Mouse (Mus musculus) kidney, postnatal 25 days (tissue): ENCODE data around the gene Brd3os.

Source experiments
- DNase-seq, 2 experiments: peaks; one replicate each; pipeline ENCODE4 v3.0.0; 2021; ENCODE audit warnings: mixed read lengths in 2 of 2

The Brd3os gene

DNA sequence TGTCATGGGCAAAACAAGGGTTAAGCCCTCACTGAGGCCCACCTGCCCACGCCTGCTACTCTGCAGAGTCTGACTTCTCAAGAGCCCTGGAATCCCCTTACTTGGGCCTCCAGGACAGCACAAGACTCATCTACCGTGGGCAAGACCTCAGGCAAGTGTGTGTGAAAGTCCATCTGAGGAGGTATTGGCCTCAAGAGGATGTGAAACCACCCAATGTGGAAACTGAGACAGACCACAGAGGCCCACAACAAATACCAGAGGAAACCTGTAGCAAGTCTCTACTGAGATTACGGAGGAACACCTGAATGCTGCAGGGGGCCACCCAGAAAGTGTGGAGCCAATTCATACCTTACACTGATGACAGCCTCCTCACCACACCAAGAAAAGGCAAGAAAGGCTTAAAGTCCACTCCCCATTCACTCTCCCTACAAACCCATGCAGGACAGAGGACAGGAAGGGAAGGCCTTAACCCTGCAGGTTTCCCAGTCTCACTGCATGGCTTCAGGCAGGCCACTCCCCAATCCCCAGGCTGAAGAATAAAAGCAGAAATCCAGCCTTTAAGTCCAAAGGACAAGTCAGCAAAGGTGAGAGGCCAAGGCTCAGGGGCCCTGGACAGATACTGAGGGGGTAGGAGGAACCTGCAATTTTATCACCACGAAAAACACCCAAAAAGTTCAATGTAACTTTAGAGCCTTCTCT, 27.3 kb downstream of the Brd3os start:
- no peak for DNase-seq

- DNase-seq: peak; percentile 73 to 74
Measured at GRCm38 (mm10) chr2:27469991-27470355, 27.8 kb downstream of the Brd3os start.

- no peak for DNase-seq
Measured at GRCm38 (mm10) chr2:27470535-27470934, 28.4 kb downstream of the Brd3os start.

DNA sequence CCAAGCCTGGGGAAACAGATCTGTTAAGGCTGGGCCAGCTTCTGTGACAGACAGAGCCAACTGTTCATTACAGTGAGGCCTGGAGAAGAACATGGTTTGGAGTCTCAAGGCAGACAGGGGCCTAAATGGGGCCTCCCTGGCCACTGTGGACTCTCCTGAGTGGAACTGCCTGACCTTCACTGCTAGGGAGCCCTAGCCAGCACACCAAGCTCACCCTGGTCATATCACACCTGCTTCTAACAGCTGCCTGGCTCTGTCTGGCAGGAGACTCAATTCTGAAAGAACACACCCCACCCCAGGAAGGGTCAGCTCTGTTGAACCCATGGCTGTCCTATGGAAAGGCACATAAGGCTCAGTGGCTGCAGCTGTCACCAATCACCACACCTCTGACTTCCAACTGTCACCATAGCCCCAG, 29.1 kb downstream of the Brd3os start:
- no peak for DNase-seq

DNA sequence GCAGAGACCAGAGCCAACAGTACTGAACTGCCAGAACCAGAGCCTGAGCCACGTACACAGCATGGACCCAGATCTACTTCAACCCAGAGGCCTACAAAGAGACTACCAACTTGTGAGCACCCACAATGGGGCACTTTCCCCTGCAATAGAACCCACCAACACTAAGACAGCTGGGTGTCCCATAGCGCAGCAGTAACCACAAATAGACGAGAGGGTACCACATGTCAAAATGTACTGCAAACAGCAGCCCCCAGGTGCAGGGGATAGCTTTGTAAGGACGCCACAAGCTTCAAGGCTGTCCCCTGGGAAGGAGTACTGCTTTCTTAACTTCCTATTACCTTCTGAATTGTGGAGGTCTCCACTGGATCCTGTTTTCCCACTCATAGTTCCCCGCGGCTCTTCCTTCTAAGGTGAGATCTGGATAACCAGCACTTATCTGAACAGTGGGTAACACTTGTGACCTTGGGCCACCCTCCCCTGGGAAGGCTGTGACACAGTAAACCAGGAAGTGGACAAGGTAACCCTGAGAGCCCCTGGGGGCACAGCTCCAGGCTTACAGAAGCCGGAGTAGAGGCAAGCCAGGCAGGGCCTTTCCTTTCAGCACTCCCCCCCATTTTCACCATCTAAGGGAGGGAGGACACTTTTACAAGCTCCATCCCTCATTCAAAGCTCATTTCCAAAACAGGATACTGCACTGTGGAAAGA, 31.1 kb downstream of the Brd3os start:
- peak in 1 of 2 experiments; percentile 60 for DNase-seq

- no peak for DNase-seq
Measured at GRCm38 (mm10) chr2:27473911-27474310, 31.8 kb downstream of the Brd3os start.

GRCm38 (mm10) chr2:27474621-27475484, 32.7 kb downstream of the Brd3os start:
- DNase-seq: peak; percentile 46 to 73

GRCm38 (mm10) chr2:27475495-27476302, 33.6 kb downstream of the Brd3os start:
- peak; percentile 91 to 97 for DNase-seq

DNA sequence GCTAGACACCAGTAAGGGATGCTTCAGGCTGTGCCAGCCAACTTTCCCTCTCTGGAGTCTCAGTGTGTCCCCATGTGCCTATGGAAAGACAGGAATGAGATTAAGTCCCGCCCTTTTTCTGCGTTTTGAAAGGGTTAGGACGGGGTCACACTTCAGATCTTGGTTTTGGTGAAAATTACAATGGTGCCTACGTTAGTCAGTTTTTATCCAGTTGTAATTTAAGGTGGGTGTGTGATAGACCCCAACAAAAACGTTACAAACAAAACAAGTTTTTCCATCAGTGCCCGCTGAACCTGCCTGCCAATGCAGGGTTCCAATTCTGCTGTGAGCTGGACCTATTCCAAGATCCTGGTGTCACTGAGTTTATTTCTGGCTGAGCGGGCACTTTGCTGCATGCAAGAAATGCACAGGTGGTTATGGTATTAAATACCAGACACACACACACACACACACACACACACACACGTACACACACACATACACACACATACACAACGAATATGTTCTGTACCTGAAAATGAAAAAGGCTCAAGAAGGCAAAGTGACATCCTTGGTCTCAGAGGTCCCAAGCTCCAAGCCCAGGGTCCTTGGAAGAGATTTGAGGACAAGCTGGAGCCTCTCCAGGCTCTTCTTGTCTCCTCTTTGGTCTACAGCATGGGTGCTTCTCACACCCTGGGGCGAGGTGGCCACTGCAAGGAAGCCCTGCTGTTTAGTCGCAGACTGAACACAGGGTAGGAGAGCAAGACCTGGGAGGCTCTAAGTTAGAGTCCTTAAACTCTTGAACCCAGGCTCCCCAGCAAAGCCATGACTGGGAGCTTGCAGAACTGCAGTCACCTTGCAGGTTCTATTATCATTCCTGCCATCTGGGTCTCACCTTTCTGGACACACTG, 34.4 kb downstream of the Brd3os start:
- peak in 1 of 2 experiments; percentile 49 for DNase-seq

- DNase-seq: no peak
Measured at GRCm38 (mm10) chr2:27479821-27480220, 37.7 kb downstream of the Brd3os start.

DNA sequence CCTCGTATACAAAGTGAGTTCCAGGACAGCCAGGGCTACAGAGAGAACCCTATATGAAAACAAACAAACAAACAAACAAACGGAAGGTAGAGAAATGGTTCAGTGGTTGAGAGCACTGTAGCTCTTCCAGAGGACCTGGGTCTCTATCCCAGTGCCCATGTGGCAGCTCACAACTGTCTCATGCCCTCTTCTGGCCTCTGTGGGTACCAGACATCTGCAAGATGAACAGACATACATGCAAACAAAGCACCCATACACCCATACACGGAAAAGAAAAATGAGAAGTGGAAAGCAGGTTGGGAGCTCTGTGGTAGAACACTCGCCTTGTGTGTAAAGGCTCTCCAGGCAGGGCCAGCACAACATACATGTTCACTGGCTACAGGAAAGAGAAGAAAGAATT, 38.2 kb downstream of the Brd3os start:
- DNase-seq: no peak

GRCm38 (mm10) chr2:27482265-27482861, 40.2 kb downstream of the Brd3os start:
- no peak for DNase-seq

- DNase-seq: no peak
Measured at GRCm38 (mm10) chr2:27486725-27487124, 44.6 kb downstream of the Brd3os start.

DNA sequence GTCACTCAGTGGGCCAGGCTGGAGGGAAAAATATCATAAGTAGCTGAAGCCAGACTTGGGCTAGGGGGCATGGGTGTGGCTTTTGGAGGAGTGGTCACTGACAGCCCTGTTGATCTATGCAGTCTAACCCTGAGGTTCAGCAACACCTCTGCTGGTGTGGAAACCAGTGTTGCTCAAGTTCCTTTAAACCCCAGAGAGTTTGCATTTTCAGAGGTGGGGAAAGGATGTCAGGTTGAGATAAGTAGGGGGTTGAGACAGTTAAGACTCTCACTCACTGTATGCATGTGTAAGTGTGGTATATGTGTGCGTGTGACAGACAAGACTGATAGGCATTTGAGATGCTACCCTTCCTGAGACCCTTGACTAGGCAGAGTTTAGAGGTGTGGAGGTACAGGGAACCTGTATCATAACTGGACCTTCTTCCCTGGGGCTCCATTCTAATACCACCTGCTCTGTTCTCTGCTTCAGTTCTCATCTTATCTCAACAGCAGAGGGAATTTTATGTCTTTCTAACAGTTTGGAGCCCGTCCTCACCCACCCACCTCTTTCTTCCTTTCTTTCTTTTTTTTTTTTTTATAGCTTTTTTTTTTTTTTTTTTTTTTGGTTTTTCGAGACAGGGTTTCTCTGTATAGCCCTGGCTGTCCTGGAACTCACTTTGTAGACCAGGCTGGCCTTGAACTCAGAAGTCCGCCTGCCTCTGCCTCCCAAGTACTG, 45.4 kb downstream of the Brd3os start:
- no peak for DNase-seq

DNA sequence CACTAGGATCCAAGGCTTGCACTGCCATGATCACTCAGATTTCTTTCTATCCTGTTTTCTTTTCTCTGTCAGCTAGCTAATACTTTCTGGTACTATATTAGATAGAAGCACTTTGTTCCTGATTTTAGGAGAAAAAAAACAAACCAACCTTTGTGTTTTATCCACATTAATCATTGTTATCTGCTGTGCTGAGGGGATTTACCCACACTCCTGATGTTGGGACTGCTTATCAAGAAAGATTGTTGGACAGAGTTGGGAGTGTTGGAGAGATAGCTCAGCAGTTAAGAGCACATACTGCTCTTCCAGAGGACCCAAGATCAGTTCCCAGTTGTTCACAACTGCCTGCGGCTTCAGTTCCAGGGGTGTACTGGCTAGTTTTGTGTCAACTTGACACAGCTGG, 46.2 kb downstream of the Brd3os start:
- no peak for DNase-seq

DNA sequence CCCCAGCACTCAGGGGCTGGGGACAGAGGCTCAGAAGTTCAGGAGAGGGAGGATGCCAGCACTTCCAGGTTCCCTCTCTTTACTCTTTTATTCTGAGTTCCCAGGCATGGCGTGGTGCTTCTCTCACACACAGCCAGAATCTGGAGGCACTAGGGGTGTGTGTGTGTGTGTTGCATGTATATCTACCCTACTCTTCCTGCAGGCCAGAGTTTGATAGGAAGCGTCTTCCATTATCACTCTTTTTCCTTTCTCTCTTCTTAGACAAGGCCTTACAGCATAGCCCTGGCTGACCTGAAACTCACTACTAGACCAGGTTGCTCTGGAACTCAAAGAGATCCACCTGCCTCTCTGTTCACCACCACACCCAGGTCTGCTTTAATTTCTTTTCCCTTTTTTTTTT, 48.8 kb downstream of the Brd3os start:
- DNase-seq: no peak
